11 mouse cellular contexts compared by ENCODE assay signal in the genomic region with DNA sequence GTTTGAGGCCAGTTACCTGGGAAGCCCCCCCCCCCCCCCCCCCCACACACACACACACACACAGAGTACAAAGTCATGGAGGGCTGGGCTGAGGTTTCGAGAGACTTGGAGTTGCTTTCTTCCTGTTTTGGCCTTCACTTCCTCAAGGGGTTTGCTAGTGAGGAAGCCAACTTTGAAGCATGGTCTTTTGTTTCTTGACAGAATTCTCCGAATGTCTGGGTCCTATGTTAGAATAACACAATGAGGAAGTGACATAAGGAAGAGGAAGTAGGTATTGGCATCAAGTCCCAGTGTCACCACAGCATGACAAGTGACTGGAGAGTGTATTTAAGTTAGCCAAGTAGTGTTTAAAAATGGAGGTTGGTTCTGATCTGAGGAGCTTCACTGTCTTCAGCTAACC. TPM values are rescaled to one million over a fixed set of nuclear protein-coding genes. Genes with fewer than 3 reads are reported as not detected.
DNase-seq lines count a peak whose midpoint lies in the region; ATAC-seq and TF ChIP-seq lines count a peak whose summit lies in the region.
"Had no signal": no experiment of that assay in that cellular context is flagged by ENCODE, and none has a peak within 500 bp of the region (broad histone marks: within the 10 kb centered on the region; RNA-seq: fewer than 3 reads in every experiment).

No protein-coding gene starts in this region.

- peaks cover 79% of the 10 kb centered on the region for H3K79me2 ChIP-seq in macrophage (ENCODE audit: inconsistent target)

- TF ChIP-seq CTCF in intestine, postnatal 0 days (IDR thresholded peaks at IDR 0.05; ENCODE audit: low read depth), result no peak

- H3K4me1 ChIP-seq in intestine, embryonic 14.5 days (replicated peaks; ENCODE audit: control insufficient read depth, insufficient read depth, low read length), result no peaks in the 10 kb centered on the region
- no peaks in the 10 kb centered on the region for H3K4me1 ChIP-seq in intestine, postnatal 0 days (replicated peaks; ENCODE audit: control insufficient read depth, insufficient read depth, low read length)
- H3K4me1 ChIP-seq: embryonic facial prominence, embryonic 15.5 days; limb, embryonic 13.5 days had no signal

- H3K4me2 ChIP-seq in intestine, embryonic 14.5 days (ENCODE audit: low read length), result no peak overlapping the region
- H3K4me2 ChIP-seq in intestine, postnatal 0 days (replicated peaks; ENCODE audit: low read depth), result no peak overlapping the region
- H3K4me2 ChIP-seq: embryonic facial prominence, embryonic 15.5 days; limb, embryonic 13.5 days had no signal

- H3K9me3 ChIP-seq in intestine, embryonic 14.5 days (ENCODE audit: control insufficient read depth, low read length), result no peaks in the 10 kb centered on the region
- H3K9me3 ChIP-seq in intestine, postnatal 0 days (ENCODE audit: control insufficient read depth), result no peaks in the 10 kb centered on the region
- H3K9me3 ChIP-seq: embryonic facial prominence, embryonic 15.5 days; limb, embryonic 13.5 days had no signal

- H3K27me3 ChIP-seq in intestine, embryonic 14.5 days (replicated peaks; ENCODE audit: control insufficient read depth, insufficient read depth, low read length), result no peaks in the 10 kb centered on the region
- no peaks in the 10 kb centered on the region for H3K27me3 ChIP-seq in intestine, postnatal 0 days (replicated peaks; ENCODE audit: control insufficient read depth, insufficient read depth, low read length)
- H3K27me3 ChIP-seq: embryonic facial prominence, embryonic 15.5 days; limb, embryonic 13.5 days had no signal

- H3K4me3 ChIP-seq in intestine, embryonic 14.5 days (ENCODE audit: low read depth, low read length), result no peak overlapping the region
- no peak overlapping the region for H3K4me3 ChIP-seq in intestine, postnatal 0 days (ENCODE audit: low read depth, low read length)
- no peak overlapping the region for H3K4me3 ChIP-seq in macrophage (ENCODE audit: inconsistent target)
- H3K4me3 ChIP-seq: embryonic facial prominence, embryonic 15.5 days; limb, embryonic 13.5 days had no signal

- WGBS in intestine, embryonic 14.5 days, result 78% methylated on average over 2 of the region's 2 CpGs
- WGBS in intestine, postnatal 0 days, result 61% methylated on average over 2 of the region's 2 CpGs
- 0% methylated on average over 2 of the region's 2 CpGs for WGBS in macrophage (ENCODE audit: missing documents)

- ATAC-seq in intestine, embryonic 14.5 days (replicated peaks; ENCODE audit: low FRiP score, low TSS enrichment, low read depth), result 0 out of 2 replicates have a peak, but pooled peaks have one; percentile 22
- no peak for ATAC-seq in intestine, postnatal 0 days
- peak; percentile 95 for ATAC-seq in common myeloid progenitor, adult 5-6 weeks (replicated peaks; ENCODE audit: low read depth, poor library complexity, severe bottlenecking)

- no peak for DNase-seq in intestine, embryonic 14.5 days (ENCODE audit: low spot score)
- DNase-seq in CD4-positive, CD25-positive, alpha-beta regulatory T cell, adult 2 months (ENCODE audit: low read depth, low spot score), result peak; percentile 65
- DNase-seq in kidney, adult 18-20 months, result no peak
- DNase-seq in adrenal gland, postnatal 4 days (ENCODE audit: low spot score in 2 of 2), result no peak
- no peak for DNase-seq in adrenal gland, postnatal 36 days
- DNase-seq: gastrocnemius, postnatal 10 days had no signal

- H3K27ac ChIP-seq in intestine, embryonic 14.5 days (ENCODE audit: low read depth), result no peak overlapping the region
- H3K27ac ChIP-seq in intestine, postnatal 0 days (ENCODE audit: low read depth, low read length), result no peak overlapping the region
- H3K27ac ChIP-seq in macrophage, result peak overlapping the region; percentile 87
- H3K27ac ChIP-seq: embryonic facial prominence, embryonic 15.5 days; limb, embryonic 13.5 days had no signal

- H3K36me3 ChIP-seq in intestine, embryonic 14.5 days (ENCODE audit: control insufficient read depth, insufficient read depth, low read length), result peaks cover 25% of the 10 kb centered on the region
- peaks cover 35% of the 10 kb centered on the region for H3K36me3 ChIP-seq in intestine, postnatal 0 days (ENCODE audit: control insufficient read depth, insufficient read depth)
- H3K36me3 ChIP-seq in macrophage (ENCODE audit: inconsistent target), result peaks cover 28% of the 10 kb centered on the region; the same call in 1 of the 2 replicates

- no peak overlapping the region for H3K9ac ChIP-seq in intestine, embryonic 14.5 days (ENCODE audit: low read length)
- no peak overlapping the region for H3K9ac ChIP-seq in intestine, postnatal 0 days (ENCODE audit: low read depth, low read length)
- H3K9ac ChIP-seq: embryonic facial prominence, embryonic 15.5 days; limb, embryonic 13.5 days had no signal

RNA-seq across cellular contexts. Expression of a gene that starts 11.8 kb away (rescaled TPM):
- 61.4 and 61.5 TPM in 2 replicates for polyA plus RNA-seq in intestine, embryonic 14.5 days (2014; fragmentation: Nextera tagmentation; extraction: Ambion mirVana)
- 87.8 and 98.2 TPM in 2 replicates for polyA plus RNA-seq in intestine, postnatal 0 days (2015; fragmentation: Nextera tagmentation; extraction: Ambion mirVana)
- total RNA-seq in common myeloid progenitor, adult 5-6 weeks (2017), result 44.6 and 48.3 TPM in 2 replicates
- total RNA-seq in macrophage (2018; cell fraction: chromatin; rRNA removed), result 10 to 100 TPM in 25 of 26 experiments, 1 to 10 TPM in 1; 9.5 to 94.2 (median 29.7) TPM
- total RNA-seq in macrophage (2018; cell fraction: cytosol; rRNA removed), result 100 to 1,000 TPM in 12 of 26 experiments, 10 to 100 TPM in 14; 60.7 to 138 (median 99.6) TPM
- total RNA-seq in macrophage (2018; cell fraction: nucleus; rRNA removed), result 100 to 1,000 TPM in 10 of 26 experiments, 10 to 100 TPM in 16; 54.2 to 141 (median 94.4) TPM
- polyA plus RNA-seq in macrophage (2018), result 61.4 to 121 TPM (median 79.5 TPM) in 3 replicates
- total RNA-seq in adrenal gland, postnatal 4 days (2021), result 10 to 100 TPM; 75.0 to 75.9 TPM
- total RNA-seq in adrenal gland, postnatal 36 days (2021), result 100 to 1,000 TPM in 1 of 2 experiments, 10 to 100 TPM in 1; 71.3 to 102 TPM

RNA-seq across cellular contexts. Expression of a gene that starts 38.9 kb away (rescaled TPM):
- polyA plus RNA-seq in intestine, embryonic 14.5 days (2014; fragmentation: Nextera tagmentation; extraction: Ambion mirVana), result 96.5 and 101 TPM in 2 replicates
- polyA plus RNA-seq in intestine, postnatal 0 days (2015; fragmentation: Nextera tagmentation; extraction: Ambion mirVana), result 34.8 and 35.7 TPM in 2 replicates
- total RNA-seq in common myeloid progenitor, adult 5-6 weeks (2017), result 433 and 511 TPM in 2 replicates
- 10 to 100 TPM; 17.7 to 97.1 (median 67.8) TPM for total RNA-seq in macrophage (2018; cell fraction: chromatin; rRNA removed)
- total RNA-seq in macrophage (2018; cell fraction: cytosol; rRNA removed), result 100 to 1,000 TPM in 9 of 26 experiments, 10 to 100 TPM in 17; 58.3 to 114 (median 93.6) TPM
- total RNA-seq in macrophage (2018; cell fraction: nucleus; rRNA removed), result 100 to 1,000 TPM in 1 of 26 experiments, 10 to 100 TPM in 25; 36.9 to 101 (median 68.6) TPM
- polyA plus RNA-seq in macrophage (2018), result 47.8 to 121 TPM (median 101 TPM) in 3 replicates
- total RNA-seq in adrenal gland, postnatal 4 days (2021), result 10 to 100 TPM; 59.6 to 62.7 TPM
- 10 to 100 TPM; 29.2 to 39.2 TPM for total RNA-seq in adrenal gland, postnatal 36 days (2021)

RNA-seq across cellular contexts. Expression of a gene that starts 54.1 kb away (rescaled TPM):
- polyA plus RNA-seq in intestine, embryonic 14.5 days (2014; fragmentation: Nextera tagmentation; extraction: Ambion mirVana), result 41.5 and 55.5 TPM in 2 replicates
- 39.3 and 40.0 TPM in 2 replicates for polyA plus RNA-seq in intestine, postnatal 0 days (2015; fragmentation: Nextera tagmentation; extraction: Ambion mirVana)
- total RNA-seq in common myeloid progenitor, adult 5-6 weeks (2017), result 35.9 and 44.7 TPM in 2 replicates
- 100 to 1,000 TPM in 1 of 26 experiments, 10 to 100 TPM in 25; 34.1 to 104 (median 52.5) TPM for total RNA-seq in macrophage (2018; cell fraction: chromatin; rRNA removed)
- 10 to 100 TPM; 46.7 to 70.7 (median 53.5) TPM for total RNA-seq in macrophage (2018; cell fraction: cytosol; rRNA removed)
- 10 to 100 TPM; 35.0 to 59.1 (median 50.4) TPM for total RNA-seq in macrophage (2018; cell fraction: nucleus; rRNA removed)
- 39.8 to 54.4 TPM (median 39.9 TPM) in 3 replicates for polyA plus RNA-seq in macrophage (2018)
- total RNA-seq in adrenal gland, postnatal 4 days (2021), result 10 to 100 TPM; 45.7 to 49.6 TPM
- 10 to 100 TPM; 39.2 to 47.6 TPM for total RNA-seq in adrenal gland, postnatal 36 days (2021)
